Mouse (Mus musculus): ENCODE results near the gene Zfp61.
A peak's percentile ranks its signal among the peaks of the same experiment; 100 is the strongest.

Gene Zfp61

DNA sequence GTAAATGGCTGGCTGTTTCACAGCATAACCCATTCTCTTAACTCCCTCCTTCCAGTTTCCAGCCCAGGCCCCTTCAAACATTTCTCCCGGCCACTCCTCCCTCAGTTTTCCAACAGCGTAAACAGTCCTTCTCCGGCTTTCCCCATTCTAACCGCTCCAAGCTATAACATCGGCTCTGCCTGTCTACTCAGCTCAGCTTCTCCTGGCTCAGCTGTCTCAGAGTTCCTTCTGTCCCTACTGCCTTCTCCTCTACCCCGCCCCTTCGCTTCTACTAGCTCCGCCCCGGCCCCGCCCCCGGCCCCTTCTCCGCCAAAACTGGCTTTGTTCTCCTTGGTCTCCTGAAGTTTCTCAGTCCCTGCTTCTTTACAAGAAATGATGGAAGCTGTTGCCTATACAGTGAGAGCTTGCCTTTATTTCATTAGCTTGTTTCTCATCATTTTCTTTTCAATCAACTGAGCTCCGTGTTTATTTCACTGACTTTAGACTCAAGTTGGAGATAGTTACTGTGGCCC lies at the start of gene Zfp61:
Gene Zfp61, minus strand, starts transcription at position 462 of the 512 bp plus-strand sequence.
- peak; percentile 43 for DNase-seq

DNA sequence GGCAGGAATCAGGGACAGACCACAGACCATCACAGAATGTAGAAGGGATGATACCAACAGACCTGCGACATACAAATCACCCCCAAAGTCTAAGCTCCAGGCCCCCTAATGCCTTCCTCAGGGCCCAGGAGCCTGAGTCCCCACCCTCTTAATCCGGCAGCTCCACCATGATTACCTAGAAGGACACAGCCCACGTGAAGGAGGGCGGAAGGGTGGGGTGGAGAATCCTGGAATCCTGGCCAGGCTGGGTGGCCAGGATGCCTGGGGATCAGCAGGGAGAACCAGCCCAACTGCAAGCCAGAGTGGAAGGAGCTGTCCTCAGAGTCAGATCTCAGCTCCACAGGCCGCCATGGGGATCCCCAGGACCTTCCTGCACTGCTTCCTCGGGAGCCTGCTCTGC lies 47.9 kb upstream of the Zfp61 start, which contains the start of gene Lypd5:
Gene Lypd5, plus strand, starts transcription at position 301 of the 400 bp plus-strand sequence.
- DNase-seq, result no peak

DNA sequence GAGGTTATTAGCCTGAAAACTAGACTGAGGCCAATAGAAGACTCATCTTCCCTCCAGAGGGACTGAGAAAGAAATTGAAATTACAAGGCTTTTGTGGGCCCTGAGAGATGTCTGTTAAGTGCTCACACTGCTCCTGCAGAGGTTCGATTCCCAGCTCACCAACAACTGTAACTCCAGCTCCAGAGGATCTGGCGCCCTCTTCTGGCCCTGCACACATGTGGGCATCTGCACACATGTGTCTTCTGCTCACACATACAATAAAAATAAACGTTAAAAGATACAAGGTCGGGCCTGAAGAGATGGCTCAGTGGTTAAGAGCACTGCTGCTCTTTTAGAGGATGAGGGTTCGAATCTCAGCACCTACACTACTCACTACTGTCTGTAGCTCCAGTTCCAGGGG lies 45.4 kb upstream of the Zfp61 start:
- DNase-seq, result no peak

DNA sequence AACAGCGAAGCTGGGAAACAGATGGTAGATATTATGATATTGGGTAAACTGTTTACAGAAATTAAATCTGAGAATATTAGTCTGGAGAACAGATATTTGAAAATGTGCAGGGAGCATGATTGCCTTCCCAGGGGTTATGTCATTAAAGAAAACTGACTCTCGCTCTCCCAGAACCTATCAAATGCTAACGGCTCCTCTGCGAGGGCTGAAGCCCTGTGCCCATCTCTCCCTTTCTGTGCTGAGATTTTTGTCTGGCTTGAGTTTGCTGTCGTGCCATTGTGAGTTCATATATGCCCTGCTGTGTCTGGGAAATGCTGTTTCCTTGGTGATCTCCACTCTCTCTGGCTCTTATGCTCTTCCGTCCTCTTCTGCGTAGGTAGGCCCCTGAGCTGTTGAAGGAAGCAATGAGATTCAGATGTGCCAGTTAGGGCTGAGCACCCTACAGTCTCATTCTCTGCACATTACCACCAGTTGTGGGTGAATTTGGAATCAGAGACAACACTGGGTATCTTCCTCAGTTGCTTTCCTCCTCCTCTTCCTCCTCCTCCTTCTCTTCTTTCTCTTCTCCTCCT lies 42.8 kb upstream of the Zfp61 start:
- DNase-seq, result no peak

DNA sequence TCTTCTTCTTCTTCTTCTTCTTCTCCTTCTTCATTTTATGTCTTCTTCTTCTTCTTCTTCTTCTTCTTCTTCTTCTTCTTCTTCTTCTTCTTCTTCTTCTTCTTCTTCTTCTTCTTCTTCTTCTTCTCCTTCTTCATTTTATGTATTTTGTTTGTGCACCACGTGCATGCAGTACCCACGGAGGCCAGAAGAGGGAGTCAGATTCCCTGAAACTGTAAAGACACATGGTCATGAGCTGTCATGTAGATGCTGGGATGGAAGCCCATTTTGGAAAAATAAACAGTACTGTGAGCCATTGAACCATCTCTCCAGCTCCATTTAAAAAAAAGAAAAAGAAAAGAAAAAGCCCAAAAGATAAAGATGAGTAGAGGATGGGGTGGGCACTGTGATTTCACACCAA lies 37.2 kb upstream of the Zfp61 start:
- DNase-seq, result no peak

DNA sequence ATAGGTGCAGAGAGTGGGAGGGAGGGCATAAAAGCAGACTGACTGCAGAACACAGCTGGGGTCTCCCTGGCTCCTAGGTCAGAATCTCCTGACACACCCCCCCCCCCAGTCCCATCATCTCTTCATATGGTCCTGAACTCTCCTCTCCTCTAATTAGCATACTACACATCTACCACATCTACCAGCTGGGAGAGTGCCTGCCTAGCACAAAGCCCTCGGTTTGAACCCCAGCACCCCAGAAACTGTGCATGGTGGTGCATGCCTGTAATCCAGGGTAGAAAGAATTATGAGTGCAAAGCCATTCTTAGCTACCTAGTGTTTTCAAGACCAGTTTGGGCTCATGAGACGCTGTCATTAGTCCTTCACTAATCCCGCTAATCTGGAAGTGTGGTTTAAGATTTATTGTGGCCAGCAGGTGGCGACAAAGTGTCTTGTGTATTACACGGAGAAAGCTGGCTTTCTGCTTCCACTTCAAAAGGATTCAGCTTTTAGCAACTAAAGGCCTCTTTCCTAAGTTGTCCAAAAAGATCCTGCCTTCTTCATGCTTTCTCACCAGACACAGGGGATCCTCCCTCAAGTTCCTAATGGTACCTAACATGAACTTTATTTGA lies 34.8 kb upstream of the Zfp61 start:
- peak; percentile 92 for DNase-seq

DNA sequence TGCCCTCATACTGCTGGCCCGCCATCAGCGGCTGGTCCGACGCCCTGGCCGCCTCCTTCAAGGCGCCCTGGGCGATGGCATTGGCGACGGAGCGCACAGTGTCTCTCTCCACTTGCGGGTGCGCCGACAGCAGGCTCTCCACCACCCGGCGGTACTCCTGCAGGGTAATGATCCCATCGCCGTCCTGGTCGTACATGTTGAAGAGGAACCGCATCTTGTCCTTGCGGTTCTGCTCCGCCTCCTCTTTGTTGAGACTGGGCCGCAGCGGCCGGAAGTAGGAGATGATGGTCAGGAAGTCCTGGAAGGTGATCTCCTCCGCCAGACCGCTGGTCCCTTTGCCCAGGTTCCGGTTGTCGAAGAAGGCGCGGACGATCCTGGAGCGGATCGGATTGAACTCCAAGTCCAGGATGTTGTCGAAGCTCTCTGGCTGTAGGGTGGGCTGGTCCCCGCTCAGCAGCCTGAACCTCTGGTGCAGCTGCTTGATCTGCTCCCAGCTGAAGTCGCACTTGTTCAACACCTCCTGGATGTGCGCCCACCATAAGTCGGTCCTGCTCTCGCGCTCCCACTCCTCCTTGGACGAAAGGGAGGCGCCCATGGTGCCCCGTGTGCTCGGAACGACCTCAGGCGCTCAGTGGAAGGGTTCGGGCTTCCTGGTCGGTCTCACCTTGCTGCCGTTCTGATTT lies 32.4 kb upstream of the Zfp61 start, which contains the start of gene Tescl:
Gene Tescl, minus strand, starts transcription at position 633 of the 683 bp plus-strand sequence.
- peak; percentile 20 for DNase-seq

DNA sequence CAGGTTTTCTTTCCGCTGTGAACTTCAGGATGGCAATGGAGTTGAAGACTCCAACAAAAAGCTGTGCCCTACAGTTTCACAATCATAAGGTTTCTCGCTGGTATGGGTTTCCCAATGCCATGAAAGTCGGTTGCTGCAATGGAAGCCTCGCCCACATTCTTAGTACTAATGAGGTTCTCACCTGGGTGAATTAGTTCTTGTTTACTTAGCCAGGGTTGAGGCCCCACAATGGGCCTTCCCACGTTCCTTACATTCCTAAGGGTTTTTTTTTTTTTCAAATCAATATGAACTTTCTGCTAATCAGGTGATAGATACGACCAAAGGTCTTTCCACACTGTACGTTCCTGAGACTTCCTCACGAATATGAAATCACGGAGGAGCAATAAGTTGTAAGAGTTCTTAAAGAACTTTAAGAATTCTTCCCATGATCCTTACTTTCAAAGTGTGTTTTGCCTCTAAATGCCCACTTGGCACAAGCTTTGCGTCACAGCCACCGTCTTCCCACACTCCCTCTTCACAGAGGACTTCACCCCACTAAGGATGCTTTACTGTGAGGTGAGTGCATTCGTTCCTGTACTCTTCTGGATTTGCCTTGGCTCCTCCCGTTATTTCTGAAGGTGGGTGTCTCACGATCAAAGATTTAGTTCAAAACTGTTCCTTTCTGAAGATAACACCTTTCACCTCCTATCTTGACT lies 26.4 kb upstream of the Zfp61 start:
- peak; percentile 69 for DNase-seq

DNA sequence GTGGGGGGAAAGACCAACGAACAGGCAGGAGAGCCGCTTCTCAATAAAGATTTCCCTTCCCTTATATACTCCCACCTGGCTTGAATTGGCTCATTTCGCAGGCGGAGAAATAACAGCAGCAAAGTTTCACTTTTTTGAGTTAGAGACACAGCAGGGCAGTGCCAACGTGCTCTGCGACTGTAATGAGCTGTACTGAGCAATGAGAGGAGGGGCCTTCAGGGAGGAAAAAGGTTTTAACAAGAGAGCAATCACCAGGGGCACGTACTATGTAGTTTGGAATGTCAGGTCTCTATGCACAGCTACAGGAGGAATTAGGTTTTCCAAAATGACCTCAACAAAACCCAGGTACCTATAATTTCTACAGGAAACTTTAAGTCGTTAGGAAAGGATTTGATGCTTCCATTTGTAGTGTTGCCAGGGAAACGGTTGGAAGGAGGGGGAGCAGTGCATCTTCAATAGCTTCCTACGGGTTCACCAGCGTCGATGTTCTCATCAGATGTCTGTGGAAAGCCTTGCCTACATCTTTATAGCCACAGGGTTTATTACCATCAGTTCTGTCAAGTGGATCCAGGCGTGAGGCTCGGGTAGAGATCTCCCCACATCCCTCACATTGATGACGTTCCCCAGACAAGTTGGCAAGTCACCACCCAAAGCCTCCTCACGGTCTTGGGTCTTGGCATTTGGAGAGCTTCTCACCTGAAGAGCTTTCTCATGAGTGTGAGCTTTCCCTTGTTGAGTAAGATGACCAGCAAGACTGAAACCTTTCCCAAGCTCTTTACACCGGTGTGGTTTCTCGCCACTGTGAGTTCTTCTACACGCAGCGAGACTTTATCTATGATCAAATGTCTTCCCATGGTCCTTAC lies 25.5 kb upstream of the Zfp61 start:
- peak; percentile 48 for DNase-seq

DNA sequence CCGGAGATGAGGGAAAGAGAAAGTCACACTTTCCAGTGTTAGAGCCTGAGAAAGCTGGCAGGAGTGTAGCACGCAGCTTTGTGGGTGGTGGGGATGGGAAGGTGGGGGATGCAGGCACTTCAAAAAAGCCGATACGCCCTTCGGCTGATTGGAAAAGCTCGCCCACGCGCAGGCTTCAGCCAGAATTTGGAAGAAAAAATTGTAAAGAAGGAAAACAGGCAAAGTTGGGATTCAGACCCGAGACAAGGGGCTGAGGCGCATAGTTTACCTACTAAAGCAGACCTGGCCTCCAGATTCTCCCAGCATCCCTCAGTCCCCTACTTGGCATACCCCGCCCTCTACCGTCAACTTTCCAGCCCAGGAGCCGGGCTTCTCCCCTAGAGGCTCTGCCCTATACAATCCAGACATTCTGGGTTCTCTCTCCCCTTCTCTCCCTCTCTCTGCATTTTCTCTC lies 24.7 kb upstream of the Zfp61 start:
- DNase-seq, result peak; percentile 18

DNA sequence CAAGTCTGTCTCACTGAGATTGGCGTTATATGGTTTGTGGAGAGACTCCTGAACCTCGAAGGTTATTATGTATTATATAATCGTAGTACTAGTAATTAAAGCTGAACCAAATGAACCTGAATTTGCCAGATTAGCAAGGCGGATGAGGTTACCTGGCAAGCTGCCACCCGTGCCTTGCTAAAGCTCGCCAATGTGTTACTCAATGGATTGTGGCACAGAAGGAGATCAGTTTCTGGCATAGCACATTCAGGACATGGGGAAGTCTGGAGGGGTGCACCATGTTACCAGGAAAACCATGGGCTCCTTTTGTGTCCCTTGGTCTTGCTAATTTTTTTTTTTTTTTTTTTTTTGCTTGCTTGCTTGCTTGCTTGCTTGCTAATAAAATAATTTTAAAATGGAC lies 24.2 kb upstream of the Zfp61 start:
- peak; percentile 50 for DNase-seq

DNA sequence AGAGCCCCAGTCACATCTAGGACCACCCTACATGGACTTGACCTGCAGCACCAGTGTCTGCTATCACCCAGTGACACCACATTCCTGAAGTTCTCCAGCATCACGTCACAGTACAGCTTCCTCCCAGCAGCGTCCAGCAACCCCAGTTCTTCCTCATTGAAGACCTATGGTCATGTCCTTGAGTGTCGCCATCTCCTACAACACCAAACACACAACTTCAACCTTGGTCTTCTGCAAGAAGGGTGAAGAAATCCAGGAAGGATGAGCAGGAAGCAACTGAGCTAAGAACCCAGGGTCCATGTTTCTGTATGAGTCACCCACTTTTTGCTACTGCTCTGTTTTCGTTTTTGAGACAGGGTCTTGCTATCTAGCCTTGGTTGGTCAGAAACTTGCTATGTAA lies 21.6 kb upstream of the Zfp61 start:
- no peak for DNase-seq

DNA sequence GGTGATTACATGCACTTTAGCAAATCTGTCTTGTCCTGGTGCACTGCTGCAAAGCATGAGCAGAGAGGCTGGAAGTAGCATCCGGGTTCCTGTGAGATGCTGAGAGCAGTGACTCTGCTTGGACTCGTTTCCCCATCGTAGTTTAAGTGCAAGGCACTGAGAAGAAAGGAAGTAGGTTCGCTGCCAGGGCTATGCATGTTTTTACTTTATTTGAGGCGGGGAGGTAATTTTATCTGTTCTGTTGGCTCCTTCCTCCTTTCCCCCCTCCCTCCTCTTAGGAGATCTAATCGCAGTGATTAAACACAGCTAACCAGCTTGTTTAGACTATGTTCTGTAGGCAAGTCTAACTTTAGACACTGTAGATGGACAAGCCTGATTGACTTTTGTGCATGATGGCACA lies 17.9 kb upstream of the Zfp61 start:
- DNase-seq, result no peak

DNA sequence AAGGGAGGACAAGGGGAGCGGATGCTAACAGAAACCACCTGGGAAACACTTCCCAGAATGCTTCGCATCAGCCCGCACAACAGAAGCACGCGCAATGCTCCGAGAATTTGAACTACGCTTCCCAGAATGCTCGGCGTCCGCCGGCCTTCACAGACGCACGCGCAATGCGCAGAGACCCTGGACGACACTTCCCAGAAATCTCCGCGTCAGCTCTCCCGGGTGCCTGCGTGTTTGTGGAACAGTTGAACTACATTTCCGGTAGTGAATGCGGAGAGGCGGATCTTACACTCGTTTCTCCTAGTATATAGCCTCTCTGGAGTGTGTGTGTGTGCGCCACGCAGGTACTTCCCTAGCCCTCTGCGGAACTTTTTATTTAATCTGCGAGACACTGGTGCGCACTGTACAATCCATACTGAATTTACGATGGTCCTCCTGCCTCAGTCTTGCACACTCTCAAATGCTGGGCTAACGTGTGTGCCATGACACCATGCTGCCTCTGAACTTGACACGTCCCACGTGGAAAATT lies 15.6 kb upstream of the Zfp61 start, which contains the start of gene Zfp94:
Gene Zfp94, minus strand, starts transcription at position 100 of the 526 bp plus-strand sequence.
- peak; percentile 98 for DNase-seq

DNA sequence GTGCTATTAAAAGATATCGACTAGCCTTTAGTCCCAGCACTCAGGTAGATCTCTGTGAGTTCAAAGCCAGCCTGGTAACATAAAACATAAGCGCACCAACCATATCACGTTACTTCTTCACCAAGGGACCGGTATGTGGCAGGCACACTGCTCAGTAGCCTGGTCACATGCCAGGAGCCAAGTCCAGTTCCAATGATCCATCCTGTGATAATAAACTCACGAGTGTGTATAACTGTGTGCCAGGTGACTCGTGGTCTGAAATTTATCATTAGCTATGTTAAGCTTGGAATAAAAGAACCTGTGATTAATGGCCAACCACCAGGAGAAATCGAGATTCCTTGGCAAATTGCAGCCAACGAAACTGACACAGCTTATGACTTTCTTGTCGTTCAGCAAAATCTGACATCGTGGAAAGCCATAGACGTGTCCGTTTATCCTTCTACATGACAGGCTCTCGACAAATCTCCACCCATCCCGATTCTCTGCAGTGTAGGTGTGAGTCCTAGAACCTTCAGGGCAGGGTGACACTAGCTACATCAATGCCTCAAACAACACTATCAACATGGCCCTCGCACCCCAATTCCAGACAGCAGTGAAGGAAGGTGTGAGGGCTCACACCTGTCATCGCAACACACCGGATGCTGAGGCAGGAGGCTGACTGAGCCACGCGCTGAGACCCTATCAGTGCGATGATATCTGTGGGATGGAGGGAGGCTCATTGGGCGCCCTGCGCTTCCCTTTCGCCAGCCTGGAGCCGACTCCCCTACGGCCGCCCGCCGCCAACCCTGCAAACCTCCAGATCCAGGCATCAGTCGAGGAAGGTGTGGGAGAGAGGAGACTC lies 14.9 kb upstream of the Zfp61 start:
- DNase-seq, result no peak

DNA sequence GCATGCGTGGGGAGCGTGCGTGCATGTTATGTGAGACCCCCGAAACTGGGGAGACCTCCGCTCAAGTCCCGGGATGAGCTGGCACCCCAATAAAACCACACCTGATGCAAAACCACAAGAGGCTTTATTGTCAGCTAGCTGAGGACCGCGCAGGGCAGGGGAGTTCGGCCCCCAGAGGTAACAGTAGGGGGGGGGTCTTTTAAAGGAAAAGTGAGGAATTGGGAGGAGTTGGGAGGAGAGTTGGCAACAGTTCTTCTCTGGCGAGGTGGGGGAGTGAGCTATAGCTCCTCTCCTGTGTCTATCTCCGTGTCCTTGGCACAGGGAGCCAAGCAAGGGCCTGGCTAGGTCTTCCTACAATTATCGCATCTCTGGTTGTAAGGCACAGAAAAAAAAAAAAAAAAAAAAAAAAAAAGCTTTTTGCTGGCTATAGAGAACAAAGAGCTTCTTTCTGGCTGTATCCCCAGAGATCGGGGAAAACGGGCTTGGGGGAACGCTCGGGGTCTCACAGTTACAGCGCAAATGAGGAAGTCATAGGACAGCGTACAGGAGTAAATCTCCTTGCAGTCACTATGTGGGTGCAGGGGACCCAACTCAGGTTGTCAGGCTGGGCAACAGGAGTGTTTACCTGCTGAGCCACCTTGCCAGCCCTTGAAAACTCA lies 1.1 kb downstream of the Zfp61 start:
- DNase-seq, result peak; percentile 8

DNA sequence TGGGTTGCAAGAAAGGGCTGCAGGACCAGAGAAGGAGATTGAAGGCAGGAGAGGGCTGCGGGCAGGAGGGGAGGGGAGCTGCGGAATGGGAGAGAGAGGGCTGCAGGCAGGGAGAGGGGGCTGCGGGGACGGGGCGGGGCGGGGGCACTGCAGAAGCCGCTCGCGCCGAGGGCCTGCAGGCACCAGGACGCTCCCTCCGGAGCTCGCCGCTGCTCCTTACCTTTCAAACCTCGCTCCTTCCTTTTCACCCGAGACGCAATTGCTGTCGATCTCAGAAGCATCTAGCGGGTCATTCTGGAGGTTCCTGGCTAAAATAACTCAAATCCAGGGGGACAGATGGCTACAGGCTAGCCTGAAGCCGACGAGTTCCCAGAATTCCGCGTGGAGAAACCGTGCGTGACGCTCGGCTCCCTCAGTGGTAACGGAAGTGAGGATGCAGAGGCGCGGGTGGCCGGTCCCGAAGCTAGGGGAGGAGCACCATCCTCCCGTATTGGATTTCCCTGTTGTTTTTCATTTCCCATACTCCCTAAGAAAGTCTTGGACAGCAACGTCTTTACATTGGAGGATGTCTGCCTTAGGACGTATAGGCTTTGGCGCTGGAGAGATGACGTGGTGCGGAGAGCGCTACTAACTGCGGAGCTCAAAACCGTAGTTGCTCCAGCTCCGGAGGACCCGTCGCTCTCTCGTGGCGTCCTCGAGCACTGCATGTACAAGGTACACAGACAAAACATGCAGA lies 1.9 kb downstream of the Zfp61 start:
- peak; percentile 78 for DNase-seq

DNA sequence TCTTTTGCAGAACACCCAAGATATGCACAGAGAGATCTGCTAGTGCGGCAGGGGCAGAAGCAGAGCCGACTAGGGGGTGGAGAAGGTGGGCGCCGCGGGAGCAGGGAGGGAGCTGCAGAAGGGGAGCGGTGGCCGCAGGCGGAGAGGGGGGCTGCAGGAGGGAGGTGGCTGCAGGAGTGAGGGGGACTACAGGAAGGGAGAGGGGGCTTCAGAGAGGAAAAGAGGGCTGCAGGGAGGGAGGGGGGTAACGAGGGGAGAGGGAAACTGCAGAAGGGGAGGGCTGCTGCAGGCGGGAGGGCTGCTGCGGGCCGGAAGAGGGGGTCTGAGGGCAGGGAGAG lies 2.4 kb downstream of the Zfp61 start:
- DNase-seq, result no peak

DNA sequence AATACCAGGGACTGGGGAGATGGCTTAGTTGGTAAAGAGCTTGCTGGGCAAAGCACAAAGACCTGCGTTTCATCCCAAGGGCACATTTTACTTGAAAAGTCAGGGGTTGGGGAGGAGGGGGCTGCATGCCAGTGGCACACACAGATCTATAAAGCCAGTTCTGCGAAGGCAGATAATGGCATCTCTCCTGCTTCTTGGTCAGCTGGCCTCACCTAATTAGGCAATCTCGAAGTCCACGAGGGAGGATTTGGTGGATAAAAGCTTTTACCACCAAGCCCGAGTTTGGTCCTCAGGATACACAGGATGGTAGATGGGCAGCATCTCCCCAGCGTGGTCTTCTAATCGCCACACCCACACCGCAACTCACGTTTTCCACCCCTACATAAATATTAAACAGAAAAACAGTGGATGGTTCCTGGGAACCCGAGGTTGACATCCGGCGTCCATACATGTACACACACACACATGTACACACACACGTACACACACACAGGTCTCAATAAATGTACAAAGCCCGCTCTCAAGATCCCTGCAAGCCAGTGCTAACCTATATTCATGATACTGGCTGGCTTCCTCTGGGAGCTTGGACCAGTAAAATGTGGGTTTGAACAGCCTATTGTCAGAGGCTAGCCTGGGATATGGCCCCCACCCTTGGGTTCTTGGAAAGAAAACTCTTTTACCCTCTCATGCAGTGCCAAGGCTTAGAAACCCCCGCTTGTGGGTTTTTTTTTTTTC lies 3.5 kb downstream of the Zfp61 start:
- no peak for DNase-seq

All from lung, postnatal 36 days (tissue).